Mouse (Mus musculus): ENCODE measurements around the gene Olfr125. TPM values are rescaled to one million over a fixed set of nuclear protein-coding genes. Genes with fewer than 3 reads are reported as not detected.

Olfr125 gene
- not detected in 2 replicates for polyA plus RNA-seq (2015; fragmentation: Nextera tagmentation; extraction: Ambion mirVana)

GRCm38 (mm10) chr17:37832649-37833048 is at the start of gene Olfr125:
Gene Olfr125, plus strand, starts transcription at chr17:37832949.
- Histone ChIP-seq H3K27ac (ENCODE audit: low read length) (no peak within 1 kb of the TSS), H3K9ac (ENCODE audit: low read length) (no peak within 1 kb of the TSS), H3K4me3 (ENCODE audit: low read length) (no peak within 1 kb of the TSS), H3K9me3 (replicated peaks; ENCODE audit: control insufficient read depth, low read length) (no peaks in the 10 kb centered on the region), H3K4me1 (ENCODE audit: control insufficient read depth, insufficient read depth, low read length) (no peaks in the 10 kb centered on the region), H3K4me2 (ENCODE audit: low read depth, low read length) (no peak within 1 kb of the TSS), H3K27me3 (ENCODE audit: control insufficient read depth, insufficient read depth, low read length) (no peaks in the 10 kb centered on the region), H3K36me3 (ENCODE audit: control insufficient read depth, insufficient read depth) (no peaks in the 10 kb centered on the region)
- ATAC-seq (replicated peaks; ENCODE audit: extremely low read depth, insufficient read depth, low FRiP score) = no peak

- Histone ChIP-seq H3K27ac (ENCODE audit: low read length) (no peak within 1 kb of the TSS), H3K36me3 (ENCODE audit: control insufficient read depth, insufficient read depth) (no peaks in the 10 kb centered on the region), H3K4me1 (ENCODE audit: control insufficient read depth, insufficient read depth, low read length) (no peaks in the 10 kb centered on the region), H3K4me3 (ENCODE audit: low read length) (no peak within 1 kb of the TSS), H3K27me3 (ENCODE audit: control insufficient read depth, insufficient read depth, low read length) (no peaks in the 10 kb centered on the region), H3K4me2 (ENCODE audit: low read depth, low read length) (no peak within 1 kb of the TSS), H3K9me3 (replicated peaks; ENCODE audit: control insufficient read depth, low read length) (no peaks in the 10 kb centered on the region), H3K9ac (ENCODE audit: low read length) (no peak within 1 kb of the TSS)
- WGBS = 82% methylated on average over 2 of the region's 2 CpGs
- ATAC-seq (replicated peaks; ENCODE audit: extremely low read depth, insufficient read depth, low FRiP score) = no peak
Observed at GRCm38 (mm10) chr17:37793229-37793628, 39.5 kb upstream of the Olfr125 start, which contains the start of gene Olfr123. Gene Olfr123, plus strand, starts transcription at chr17:37793529.

- no peak within 1 kb of the TSS for H3K4me2 ChIP-seq (ENCODE audit: low read depth, low read length)
- ATAC-seq (replicated peaks; ENCODE audit: extremely low read depth, insufficient read depth, low FRiP score) = no peak
- H3K4me3 ChIP-seq (ENCODE audit: low read length) = no peak within 1 kb of the TSS
- WGBS = 70% methylated on average over 3 of the region's 3 CpGs
- H3K9ac ChIP-seq (ENCODE audit: low read length) = no peak within 1 kb of the TSS
- H3K27me3 ChIP-seq (ENCODE audit: control insufficient read depth, insufficient read depth, low read length) = no peaks in the 10 kb centered on the region
- no peak within 1 kb of the TSS for H3K27ac ChIP-seq (ENCODE audit: low read length)
- H3K9me3 ChIP-seq (replicated peaks; ENCODE audit: control insufficient read depth, low read length) = no peaks in the 10 kb centered on the region
- no peaks in the 10 kb centered on the region for H3K36me3 ChIP-seq (ENCODE audit: control insufficient read depth, insufficient read depth)
- H3K4me1 ChIP-seq (ENCODE audit: control insufficient read depth, insufficient read depth, low read length) = no peaks in the 10 kb centered on the region
Observed at GRCm38 (mm10) chr17:37799588-37799987, 33.2 kb upstream of the Olfr125 start, which contains the start of gene Olfr124. Gene Olfr124, plus strand, starts transcription at chr17:37799888.

- Histone ChIP-seq H3K4me1 (ENCODE audit: control insufficient read depth, insufficient read depth, low read length) (no peaks in the 10 kb centered on the region), H3K27me3 (ENCODE audit: control insufficient read depth, insufficient read depth, low read length) (no peaks in the 10 kb centered on the region), H3K27ac (ENCODE audit: low read length) (no peak within 1 kb of the TSS), H3K36me3 (ENCODE audit: control insufficient read depth, insufficient read depth) (no peaks in the 10 kb centered on the region), H3K4me3 (ENCODE audit: low read length) (no peak within 1 kb of the TSS), H3K9ac (ENCODE audit: low read length) (no peak within 1 kb of the TSS), H3K9me3 (replicated peaks; ENCODE audit: control insufficient read depth, low read length) (no peaks in the 10 kb centered on the region), H3K4me2 (ENCODE audit: low read depth, low read length) (no peak within 1 kb of the TSS)
- ATAC-seq (replicated peaks; ENCODE audit: extremely low read depth, insufficient read depth, low FRiP score) = no peak
Observed at GRCm38 (mm10) chr17:37847183-37847582, 14.4 kb downstream of the Olfr125 start, which contains the start of gene Olfr126. Gene Olfr126, plus strand, starts transcription at chr17:37847483.

- Histone ChIP-seq H3K9ac (ENCODE audit: low read length) (no peak overlapping the region), H3K9me3 (replicated peaks; ENCODE audit: control insufficient read depth, low read length) (peaks cover 3% of the 10 kb centered on the region), H3K27me3 (ENCODE audit: control insufficient read depth, insufficient read depth, low read length) (no peaks in the 10 kb centered on the region), H3K27ac (ENCODE audit: low read length) (no peak overlapping the region), H3K4me1 (ENCODE audit: control insufficient read depth, insufficient read depth, low read length) (no peaks in the 10 kb centered on the region), H3K36me3 (ENCODE audit: control insufficient read depth, insufficient read depth) (no peaks in the 10 kb centered on the region), H3K4me3 (ENCODE audit: low read length) (no peak overlapping the region), H3K4me2 (ENCODE audit: low read depth, low read length) (no peak overlapping the region)
- 69% methylated on average over 2 of the region's 2 CpGs for WGBS
- ATAC-seq (replicated peaks; ENCODE audit: extremely low read depth, insufficient read depth, low FRiP score) = no peak
Observed at GRCm38 (mm10) chr17:37863901-37864300, 31.2 kb downstream of the Olfr125 start.

- Histone ChIP-seq H3K4me1 (ENCODE audit: control insufficient read depth, insufficient read depth, low read length) (no peaks in the 10 kb centered on the region), H3K27ac (ENCODE audit: low read length) (no peak overlapping the region), H3K4me3 (ENCODE audit: low read length) (no peak overlapping the region), H3K9me3 (replicated peaks; ENCODE audit: control insufficient read depth, low read length) (no peaks in the 10 kb centered on the region), H3K27me3 (ENCODE audit: control insufficient read depth, insufficient read depth, low read length) (no peaks in the 10 kb centered on the region), H3K36me3 (ENCODE audit: control insufficient read depth, insufficient read depth) (no peaks in the 10 kb centered on the region), H3K4me2 (ENCODE audit: low read depth, low read length) (peak overlapping the region; percentile 15; the same call in 1 of the 2 replicates), H3K9ac (ENCODE audit: low read length) (no peak overlapping the region)
- WGBS = 19% methylated on average over 8 of the region's 8 CpGs
- ATAC-seq (replicated peaks; ENCODE audit: extremely low read depth, insufficient read depth, low FRiP score) = no peak
Observed at GRCm38 (mm10) chr17:37869676-37870205, 37.0 kb downstream of the Olfr125 start.

- H3K4me3 ChIP-seq (ENCODE audit: low read length) = no peak overlapping the region
- H3K4me1 ChIP-seq (ENCODE audit: control insufficient read depth, insufficient read depth, low read length) = no peaks in the 10 kb centered on the region
- no peak overlapping the region for H3K27ac ChIP-seq (ENCODE audit: low read length)
- H3K9ac ChIP-seq (ENCODE audit: low read length) = no peak overlapping the region
- H3K36me3 ChIP-seq (ENCODE audit: control insufficient read depth, insufficient read depth) = no peaks in the 10 kb centered on the region
- WGBS = 68% methylated on average over 3 of the region's 3 CpGs
- H3K4me2 ChIP-seq (ENCODE audit: low read depth, low read length) = no peak overlapping the region
- no peaks in the 10 kb centered on the region for H3K27me3 ChIP-seq (ENCODE audit: control insufficient read depth, insufficient read depth, low read length)
- no peaks in the 10 kb centered on the region for H3K9me3 ChIP-seq (replicated peaks; ENCODE audit: control insufficient read depth, low read length)
- no peak for ATAC-seq (replicated peaks; ENCODE audit: extremely low read depth, insufficient read depth, low FRiP score)
Observed at GRCm38 (mm10) chr17:37873830-37874229, 41.1 kb downstream of the Olfr125 start.

Other genes with a start within 250 kb of the Olfr125 start
- not detected in 2 replicates for gene Olfr114, start 240.2 kb upstream of the Olfr125 start, polyA plus RNA-seq (2015; fragmentation: Nextera tagmentation; extraction: Ambion mirVana)
- not detected in 2 replicates for gene Olfr115, start 205.8 kb upstream of the Olfr125 start, polyA plus RNA-seq (2015; fragmentation: Nextera tagmentation; extraction: Ambion mirVana)
- not detected in 2 replicates for gene Olfr116, start 205.8 kb upstream of the Olfr125 start, polyA plus RNA-seq (2015; fragmentation: Nextera tagmentation; extraction: Ambion mirVana)
- not detected in 2 replicates for gene Olfr117, start 169.2 kb upstream of the Olfr125 start, polyA plus RNA-seq (2015; fragmentation: Nextera tagmentation; extraction: Ambion mirVana)
- gene Olfr118, start 166.0 kb upstream of the Olfr125 start, polyA plus RNA-seq (2015; fragmentation: Nextera tagmentation; extraction: Ambion mirVana) = not detected in 2 replicates
- gene Olfr119, start 136.4 kb upstream of the Olfr125 start, polyA plus RNA-seq (2015; fragmentation: Nextera tagmentation; extraction: Ambion mirVana) = not detected in 2 replicates
- not detected in 2 replicates for gene Olfr120, start 111.1 kb upstream of the Olfr125 start, polyA plus RNA-seq (2015; fragmentation: Nextera tagmentation; extraction: Ambion mirVana)
- not detected in 2 replicates for gene Olfr121, start 84.1 kb upstream of the Olfr125 start, polyA plus RNA-seq (2015; fragmentation: Nextera tagmentation; extraction: Ambion mirVana)
- not detected in 2 replicates for gene Olfr122, start 64.3 kb upstream of the Olfr125 start, polyA plus RNA-seq (2015; fragmentation: Nextera tagmentation; extraction: Ambion mirVana)
- gene Olfr123, start 39.4 kb upstream of the Olfr125 start, polyA plus RNA-seq (2015; fragmentation: Nextera tagmentation; extraction: Ambion mirVana) = not detected in 2 replicates
- not detected in 2 replicates for gene Olfr124, start 33.1 kb upstream of the Olfr125 start, polyA plus RNA-seq (2015; fragmentation: Nextera tagmentation; extraction: Ambion mirVana)
- gene Olfr126, start 14.5 kb downstream of the Olfr125 start, polyA plus RNA-seq (2015; fragmentation: Nextera tagmentation; extraction: Ambion mirVana) = not detected in 2 replicates
- gene Olfr127, start 67.5 kb downstream of the Olfr125 start, polyA plus RNA-seq (2015; fragmentation: Nextera tagmentation; extraction: Ambion mirVana) = not detected in 2 replicates
- not detected in 2 replicates for gene Olfr128, start 87.6 kb downstream of the Olfr125 start, polyA plus RNA-seq (2015; fragmentation: Nextera tagmentation; extraction: Ambion mirVana)
- not detected in 2 replicates for gene Olfr761, start 120.1 kb downstream of the Olfr125 start, polyA plus RNA-seq (2015; fragmentation: Nextera tagmentation; extraction: Ambion mirVana)
- not detected in 2 replicates for gene Olfr129, start 227.1 kb downstream of the Olfr125 start, polyA plus RNA-seq (2015; fragmentation: Nextera tagmentation; extraction: Ambion mirVana)
- not detected in 2 replicates for gene Olfr130, start 231.0 kb downstream of the Olfr125 start, polyA plus RNA-seq (2015; fragmentation: Nextera tagmentation; extraction: Ambion mirVana)

Measured in heart, embryonic 16.5 days (tissue).